Mouse (Mus musculus) adrenal gland, postnatal 4 days (tissue): ENCODE data around the gene Phf1. TPM values are rescaled to one million over a fixed set of nuclear protein-coding genes. Genes with fewer than 3 reads are reported as not detected.
"Not testable (repeated sequence)": the region's sequence is repeated elsewhere in the genome, so short reads cannot be mapped to it uniquely, and the experiment has no call there.

ENCODE experiments used
- DNase-seq, 2 experiments: peaks; one replicate each; pipeline ENCODE4 v3.0.0; 2021 to 2022; ENCODE audit warnings: low spot score in 2 of 2, mixed read lengths in 2 of 2
- microRNA-seq: library from miRNA; unstranded; fragments of <30 nt; microRNA quantifications from one replicate; pipeline ENCODE4 v1.2.0, GENCODE M21; 2021
- total RNA-seq, 2 experiments: library from RNA; stranded (reverse); gene quantifications; 2 replicates each; pipeline ENCODE4 v1.2.3; 2021

Phf1 gene
- total RNA-seq, 2 experiments from 2014 or later = 32.0 to 33.4 TPM

- DNase-seq = no peak
These were observed 42.6 kb downstream of the Phf1 start for GRCm38 (mm10) chr17:26975415-26975814.

- DNase-seq = not testable (repeated sequence)
These were observed 44.5 kb downstream of the Phf1 start for GRCm38 (mm10) chr17:26977354-26977753.

- DNase-seq = no peak
These were observed 46.6 kb downstream of the Phf1 start for GRCm38 (mm10) chr17:26979426-26979825.

- no peak for DNase-seq
These were observed 48.2 kb downstream of the Phf1 start for GRCm38 (mm10) chr17:26981050-26981449.

GRCm38 (mm10) chr17:26983382-26983781 lies 50.5 kb downstream of the Phf1 start:
- DNase-seq = no peak

GRCm38 (mm10) chr17:26985503-26986179 lies 52.8 kb downstream of the Phf1 start:
- no peak for DNase-seq

Small RNA genes within 50 kb of the gene (microRNA-seq; reads per million reads assigned to microRNA genes)
- not detected for gene Gm27775
- 0.79 reads per million for gene Mir3083
- gene Mir6968 = 1.8 reads per million

Other genes starting within 250 kb of the Phf1 start
- 10 to 100 TPM; 47.5 to 51.9 TPM for gene Crebrf, start 217.4 kb upstream of the Phf1 start, total RNA-seq
- gene Bnip1, start 152.0 kb upstream of the Phf1 start, total RNA-seq = 10 to 100 TPM; 37.8 to 38.3 TPM
- not detected for gene Nkx2-5, start 88.0 kb upstream of the Phf1 start, total RNA-seq
- 10 to 100 TPM; 11.8 to 12.2 TPM for gene Kifc5b, start 16.0 kb upstream of the Phf1 start, total RNA-seq
- gene Cuta, start 6.5 kb downstream of the Phf1 start, total RNA-seq = 100 to 1,000 TPM; 127 to 132 TPM
- gene Syngap1, start 8.2 kb downstream of the Phf1 start, total RNA-seq = 10 to 100 TPM; 29.7 to 37.1 TPM
- 1 to 10 TPM; 8.0 to 9.6 TPM for gene Zbtb9, start 40.1 kb downstream of the Phf1 start, total RNA-seq
- 10 to 100 TPM; 43.8 to 46.4 TPM for gene Bak1, start 96.0 kb downstream of the Phf1 start, total RNA-seq
- 10 to 100 TPM; 13.6 to 19.4 TPM for gene Itpr3, start 124.3 kb downstream of the Phf1 start, total RNA-seq
- 100 to 1,000 TPM; 128 to 138 TPM for gene Uqcc2, start 200.9 kb downstream of the Phf1 start, total RNA-seq
- gene Ip6k3, start 234.7 kb downstream of the Phf1 start, total RNA-seq = 1 to 10 TPM; 1.1 to 2.3 TPM